23 mouse cellular contexts compared by ENCODE assay signal in the genomic region with DNA sequence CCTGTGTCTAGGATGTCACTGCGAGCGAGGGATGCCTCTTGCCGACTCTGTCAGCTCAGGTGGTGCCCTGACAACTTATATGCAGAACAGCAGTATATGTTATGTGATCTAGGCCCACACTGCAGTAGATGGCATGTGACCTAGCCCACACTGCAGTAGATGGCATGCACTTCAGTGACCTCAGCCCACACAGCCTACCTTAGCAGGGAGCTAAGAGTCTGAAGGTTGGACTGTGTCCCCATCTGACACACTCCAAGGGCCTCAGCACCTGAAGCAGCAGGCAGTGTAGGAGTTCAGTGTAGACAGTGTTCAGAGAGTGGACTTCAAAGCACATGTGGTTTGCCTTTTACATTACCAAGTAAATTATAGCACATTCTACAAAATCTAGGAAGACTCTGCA.
"Had no signal": no experiment of that assay in that cellular context is flagged by ENCODE, and none has a peak within 500 bp of the region (broad histone marks: within the 10 kb centered on the region; RNA-seq: fewer than 3 reads in every experiment).

No protein-coding gene starts in this region.

- H3K36me3 ChIP-seq: kidney, embryonic 15.5 days; limb, embryonic 10.5 days; liver, embryonic 12.5 days; liver, embryonic 15.5 days; lung, embryonic 15.5 days; midbrain, embryonic 12.5 days; neural tube, embryonic 13.5 days had no signal

- ATAC-seq: liver, embryonic 12.5 days; midbrain, embryonic 16.5 days had no signal

- H3K9ac ChIP-seq: kidney, embryonic 15.5 days; limb, embryonic 13.5 days; liver, embryonic 12.5 days; liver, embryonic 15.5 days; lung, embryonic 15.5 days; midbrain, embryonic 12.5 days; neural tube, embryonic 13.5 days had no signal

- H3K27me3 ChIP-seq: kidney, embryonic 15.5 days; limb, embryonic 13.5 days; lung, embryonic 15.5 days; midbrain, embryonic 12.5 days; neural tube, embryonic 13.5 days had no signal

- H3K27ac ChIP-seq: kidney, embryonic 15.5 days; layer of hippocampus, adult 2 months; limb, embryonic 10.5 days; limb, embryonic 13.5 days; liver, embryonic 12.5 days; liver, embryonic 15.5 days; lung, embryonic 15.5 days; midbrain, embryonic 12.5 days; neural tube, embryonic 13.5 days had no signal

- DNase-seq: kidney, adult 18-20 months; layer of hippocampus, adult 9-11 months; liver; lung, adult 18-20 months; lung, postnatal 10 days; lung, postnatal 36 days; retina, postnatal 1 day; right cerebral cortex, postnatal 25 days; spleen, adult 18-20 months; thymus, adult 18-20 months; thymus, postnatal 36 days had no signal

- H3K9me3 ChIP-seq: kidney, embryonic 15.5 days; limb, embryonic 10.5 days; limb, embryonic 13.5 days; liver, embryonic 12.5 days; liver, embryonic 15.5 days; lung, embryonic 15.5 days; megakaryocyte, embryonic 14.5 days; midbrain, embryonic 12.5 days; neural tube, embryonic 13.5 days had no signal

- H3K4me3 ChIP-seq: kidney, embryonic 15.5 days; layer of hippocampus, adult 2 months; limb, embryonic 10.5 days; limb, embryonic 13.5 days; liver, embryonic 12.5 days; liver, embryonic 15.5 days; lung, embryonic 15.5 days; megakaryocyte, embryonic 14.5 days; midbrain, embryonic 12.5 days; myocyte; neural tube, embryonic 13.5 days had no signal

- H3K4me1 ChIP-seq: limb, embryonic 10.5 days; midbrain, embryonic 12.5 days; neural tube, embryonic 13.5 days had no signal

- H3K4me2 ChIP-seq: kidney, embryonic 15.5 days; limb, embryonic 13.5 days; liver, embryonic 12.5 days; liver, embryonic 15.5 days; lung, embryonic 15.5 days; midbrain, embryonic 12.5 days; neural tube, embryonic 13.5 days had no signal
